Mouse (Mus musculus) olfactory bulb, adult 2 months (tissue): Measurements from ENCODE around the gene Mrpl43.

ENCODE experiments used
- CTCF ChIP-seq: fragments of 200-500 bp; IDR thresholded peaks from 2 replicates; pipeline ENCODE4 v1.5.1; 2012; ENCODE audit warnings: low read depth, mild to moderate bottlenecking, low read length, moderate library complexity; ENCODE audit not compliant: insufficient read depth
- POLR2A ChIP-seq: fragments of 200-500 bp; IDR thresholded peaks from 2 replicates; pipeline ENCODE4 v1.6.1; 2012; ENCODE audit warnings: mild to moderate bottlenecking, low read depth, low read length, moderate library complexity; ENCODE audit not compliant: insufficient read depth

- TF ChIP-seq POLR2A (no peak), CTCF (no peak)
Measured at GRCm38 (mm10) chr19:45013581-45014225, 7.5 kb upstream of the Mrpl43 start.
